Mouse (Mus musculus) heart, postnatal 14 days (tissue): ENCODE results near the gene Tnfrsf21. TPM values are rescaled to one million over a fixed set of nuclear protein-coding genes. Genes with fewer than 3 reads are reported as not detected.

ENCODE experiments used
- DNase-seq, 2 experiments: peaks; one replicate each; pipeline ENCODE4 v3.0.0; 2021 to 2022
- intact Hi-C: fragments of 180-260 bp; cut with DNase I; formaldehyde crosslinking; loops from one replicate; pipeline ENCODE4 v1.15.1; 2025
- long read RNA-seq, 2 experiments: library from polyadenylated mRNA; stranded (forward); transcript quantifications; one replicate each; pipeline ENCODE4 v2.0.0; 2021
- total RNA-seq, 2 experiments: library from RNA; stranded (reverse); gene quantifications; 2 replicates each; pipeline ENCODE4 v1.2.3; 2021

Tnfrsf21 gene
- total RNA-seq = 10 to 100 TPM; 17.6 to 18.6 TPM
- long read RNA-seq, experiment 1, transcript Tnfrsf21-201 (6 exons, 3,627 nt) = major isoform, 14 of 20 reads
- long read RNA-seq, experiment 1, partial matches to known transcripts = 5 of 20 reads
- long read RNA-seq, experiment 1, other reads (novel, unspliced or antisense) = 1 of 20 reads
- long read RNA-seq, experiment 2, transcript Tnfrsf21-201 (6 exons, 3,627 nt) = major isoform, 11 of 14 reads
- long read RNA-seq, experiment 2, partial matches to known transcripts = 1 of 14 reads
- long read RNA-seq, experiment 2, other reads (novel, unspliced or antisense) = 1 of 14 reads

DNA sequence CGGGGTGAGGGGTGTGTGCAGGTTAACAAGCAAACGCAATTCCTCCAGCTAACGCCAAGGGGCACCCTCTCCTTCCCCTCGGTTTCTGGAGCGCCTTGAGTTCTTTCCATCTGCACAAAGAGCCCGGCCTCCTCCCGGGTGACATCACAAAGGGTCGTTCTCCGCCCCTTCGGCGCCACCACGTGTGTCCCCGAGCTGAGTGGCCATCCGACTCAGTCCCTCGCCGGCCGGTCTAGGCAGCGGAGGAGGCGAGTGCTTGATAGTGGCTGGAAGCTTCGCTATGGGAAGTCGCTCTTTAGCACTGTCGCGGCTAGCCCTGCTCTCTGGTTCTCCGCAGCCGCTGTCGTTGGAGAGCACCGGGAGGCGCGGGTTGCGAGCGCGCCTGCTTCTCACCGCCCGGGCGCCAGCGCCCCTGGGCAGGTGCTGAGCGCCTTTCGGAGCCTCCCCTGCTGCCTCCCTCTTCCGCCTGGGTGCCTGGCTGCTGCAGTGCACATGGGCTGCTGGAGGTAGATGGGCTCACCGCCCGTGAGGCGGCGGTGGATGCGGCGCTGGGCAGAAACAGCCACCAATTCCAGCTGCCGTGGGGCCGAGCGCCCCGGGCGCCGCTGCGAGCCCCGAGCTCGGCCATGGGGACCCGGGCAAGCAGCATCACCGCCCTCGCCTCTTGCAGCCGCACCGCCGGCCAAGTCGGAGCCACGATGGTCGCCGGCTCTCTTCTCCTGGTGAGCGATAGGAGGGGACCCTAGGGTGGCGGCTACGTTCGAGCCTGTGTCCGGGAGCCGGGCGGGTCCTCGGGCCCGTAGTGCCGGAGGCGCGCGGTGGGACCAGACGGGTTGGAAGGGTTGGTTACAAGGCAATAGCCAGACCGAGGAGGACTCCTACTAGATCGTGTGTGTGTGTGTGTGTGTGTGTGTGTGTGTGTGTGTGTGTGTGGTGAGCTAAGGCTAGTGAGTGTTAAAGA is at the start of gene Tnfrsf21:
TSS of gene Tnfrsf21 (plus strand) at position 185 of the 961 bp plus-strand sequence.
- DNase-seq = peak; percentile 88 to 89
- intact Hi-C loops = loop anchor here (1.0 to 5.0 kb wide), 2 partner anchors 61 to 214 kb away; no protein-coding TSS in a partner anchor

DNA sequence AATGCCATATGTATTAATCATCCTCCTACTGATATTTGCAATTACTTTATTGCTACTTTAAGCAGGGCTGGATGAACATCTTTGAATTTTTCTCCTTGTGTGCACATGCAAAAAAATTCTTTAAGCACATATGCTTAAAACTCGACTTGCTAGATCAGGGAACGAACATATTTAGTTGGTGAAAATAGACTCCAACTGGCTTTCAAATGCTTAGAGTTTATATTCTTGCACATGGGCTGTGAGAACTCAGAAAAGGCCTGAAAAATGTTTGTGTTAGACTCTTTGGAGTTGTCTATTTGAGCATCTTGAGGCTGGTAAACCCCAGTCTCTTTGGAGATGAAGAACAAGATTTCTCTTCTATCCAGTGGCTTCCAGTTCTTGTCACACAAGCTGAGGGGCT is 48.2 kb upstream of the Tnfrsf21 start:
- intact Hi-C loops = no loop called here
- no peak for DNase-seq

DNA sequence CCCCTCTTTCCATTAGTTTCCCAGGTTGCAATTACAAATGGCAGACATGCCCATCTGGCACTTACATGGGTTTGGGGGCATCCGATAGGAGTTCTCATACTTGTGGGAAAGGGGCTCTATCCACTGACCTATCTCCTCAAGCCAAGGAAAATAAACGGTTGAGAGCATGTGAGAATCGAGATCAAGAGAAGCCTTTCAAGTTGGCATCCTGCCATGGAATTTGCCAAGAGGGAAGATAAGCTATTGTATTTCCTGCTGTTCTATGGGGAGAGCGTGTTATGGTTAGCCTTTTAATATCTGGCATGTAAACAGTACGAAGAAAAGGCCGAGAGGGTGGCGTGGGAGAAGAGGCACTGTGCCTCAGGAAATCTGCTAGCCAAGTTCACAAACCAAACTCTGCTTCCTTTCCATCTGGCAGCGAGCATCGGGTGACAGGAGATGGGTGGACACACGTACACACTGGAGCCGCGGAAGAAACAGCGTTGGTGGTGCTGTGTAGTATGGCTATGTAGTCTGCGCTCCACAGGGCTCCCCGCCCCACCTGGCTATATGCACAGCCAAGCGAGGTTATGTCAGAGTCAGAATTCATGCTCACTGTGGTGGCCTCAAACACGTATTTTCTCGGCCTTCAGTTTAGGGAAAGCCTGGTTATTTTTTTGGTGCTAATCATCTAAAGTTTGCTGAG is 40.9 kb upstream of the Tnfrsf21 start:
- intact Hi-C loops = no loop called here
- peak in 1 of 2 experiments; percentile 16 for DNase-seq

DNA sequence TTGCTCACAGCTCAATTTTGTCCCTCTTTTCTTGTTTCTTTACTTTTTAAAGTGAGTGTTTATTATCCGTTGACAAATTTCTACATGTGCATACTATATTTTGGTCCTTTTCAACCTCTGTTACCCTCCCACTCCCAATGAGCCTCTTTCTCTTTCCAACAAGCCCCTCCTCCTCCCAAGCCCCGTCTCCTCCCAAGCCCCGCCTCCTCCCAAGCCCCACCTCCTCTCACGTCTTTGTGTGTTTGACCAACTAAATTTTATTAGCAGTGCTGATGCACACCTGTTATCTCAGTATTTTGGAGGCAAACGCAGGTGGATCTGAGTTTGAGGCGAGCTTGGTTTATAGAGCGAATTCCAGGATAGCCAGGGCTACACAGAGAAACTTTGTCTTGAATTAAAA is 38.6 kb upstream of the Tnfrsf21 start:
- intact Hi-C loops = no loop called here
- no peak for DNase-seq

DNA sequence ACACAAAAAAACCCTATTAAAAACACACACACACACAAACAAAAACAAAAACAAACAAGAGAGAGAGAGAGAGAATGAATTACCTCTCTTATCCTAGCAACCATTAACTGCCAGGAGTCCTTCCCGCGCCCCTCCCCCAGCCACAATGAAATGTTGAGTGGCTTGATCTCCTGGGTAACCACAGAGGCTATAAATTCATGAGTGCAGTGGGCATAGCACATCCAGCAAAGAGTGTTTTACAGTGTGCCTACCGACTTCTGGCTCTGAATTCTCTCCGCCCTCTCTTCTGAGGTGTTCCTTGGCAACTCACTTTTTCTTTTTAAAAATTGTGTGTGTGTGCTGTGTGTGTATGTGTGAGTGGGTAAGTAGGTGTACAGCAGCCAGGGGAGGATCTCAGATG is 38.0 kb upstream of the Tnfrsf21 start:
- intact Hi-C loops = no loop called here
- DNase-seq = no peak

DNA sequence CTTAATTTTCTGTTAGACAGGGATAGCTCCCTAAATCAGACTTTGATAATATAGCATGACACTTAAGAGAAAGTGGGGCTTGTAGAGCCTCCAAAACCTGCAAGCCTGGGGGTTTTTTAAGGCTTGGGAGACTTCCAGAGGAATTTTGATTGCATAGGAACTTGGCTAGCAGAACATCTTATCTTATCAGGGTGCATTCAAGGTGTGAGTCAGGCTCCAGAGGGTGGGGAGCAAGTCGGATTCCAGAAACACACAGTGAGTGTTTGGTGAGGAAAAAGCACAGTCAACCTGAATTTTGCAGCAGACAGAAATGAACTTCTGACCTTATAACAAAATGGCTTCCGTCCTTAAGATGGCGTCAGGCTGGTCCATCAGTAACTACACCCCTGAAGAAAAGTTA is 34.5 kb upstream of the Tnfrsf21 start:
- DNase-seq = no peak
- intact Hi-C loops = no loop called here

DNA sequence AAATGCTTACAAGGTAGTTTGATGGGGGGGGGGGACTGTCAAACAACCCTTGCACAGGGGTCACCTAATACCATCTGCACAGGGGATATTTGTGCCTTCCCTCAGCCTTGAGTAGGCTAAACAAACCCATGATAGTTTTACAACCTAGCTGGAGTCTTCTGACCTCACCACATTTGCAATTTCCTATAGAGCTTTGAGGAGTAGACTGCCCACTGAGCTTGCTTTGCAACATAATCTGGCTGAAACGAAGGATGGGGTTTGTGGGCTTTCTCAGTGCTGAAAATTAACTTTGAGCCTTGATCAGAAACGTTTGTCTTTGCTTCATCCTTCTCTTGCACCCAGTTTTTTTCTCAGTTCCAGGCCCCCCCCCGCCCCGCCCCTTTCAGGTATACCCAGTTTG is 33.8 kb upstream of the Tnfrsf21 start:
- intact Hi-C loops = no loop called here
- no peak for DNase-seq

DNA sequence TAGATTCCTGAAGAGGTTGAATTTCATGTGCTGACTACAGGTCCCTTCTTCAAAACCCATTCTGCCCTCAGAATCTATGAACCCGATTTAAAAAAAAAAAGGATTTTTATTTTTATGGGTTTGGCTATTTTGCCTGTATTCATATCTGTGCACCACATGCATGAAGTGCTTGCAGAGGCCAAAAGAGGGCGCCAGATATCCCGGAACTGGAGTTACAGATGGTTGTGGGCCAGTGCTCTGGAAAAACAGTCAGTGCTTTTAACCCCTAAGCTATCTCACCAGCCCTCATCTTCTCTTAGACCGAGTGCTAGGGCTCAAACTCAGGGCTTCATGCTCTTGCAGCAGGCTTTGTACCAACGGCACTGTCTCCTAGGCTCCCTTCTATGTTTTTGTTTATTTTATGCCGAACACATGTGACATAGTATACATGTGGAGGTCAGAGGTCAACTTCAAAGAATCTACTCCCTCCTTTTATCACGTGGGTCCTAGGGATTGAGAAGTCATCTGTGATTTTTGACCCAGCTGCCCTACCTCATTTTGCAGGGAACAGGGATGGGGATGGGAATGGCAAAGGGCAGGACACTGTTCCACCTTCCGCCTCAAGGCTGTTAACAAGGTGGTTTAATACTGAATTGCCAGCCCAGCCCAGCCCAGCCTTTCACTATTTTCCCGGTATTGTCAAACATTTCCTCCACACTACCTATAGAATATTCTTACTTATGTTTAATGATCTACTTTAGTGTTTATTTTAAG is 30.3 kb upstream of the Tnfrsf21 start:
- intact Hi-C loops = no loop called here
- peak in 1 of 2 experiments; percentile 9 for DNase-seq

DNA sequence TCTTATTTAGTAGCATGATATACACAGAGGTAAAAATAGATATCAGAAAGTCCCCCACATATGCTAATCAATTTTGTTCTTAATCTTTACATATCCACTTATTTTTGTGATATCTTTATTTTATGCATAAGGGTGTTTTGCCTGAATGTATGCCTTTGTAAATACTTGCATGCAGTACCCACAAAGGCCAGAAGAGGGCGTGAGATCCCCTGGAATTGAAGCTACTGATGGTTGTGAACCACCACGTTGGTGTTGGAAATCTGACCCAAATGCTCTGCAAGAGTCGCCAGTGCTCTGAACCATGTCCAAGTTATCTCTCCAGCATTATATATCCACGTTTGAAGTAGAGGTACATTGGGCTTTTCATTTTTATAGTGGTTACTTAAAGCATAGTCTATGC is 28.7 kb upstream of the Tnfrsf21 start:
- intact Hi-C loops = no loop called here
- DNase-seq = peak in 1 of 2 experiments; percentile 16

DNA sequence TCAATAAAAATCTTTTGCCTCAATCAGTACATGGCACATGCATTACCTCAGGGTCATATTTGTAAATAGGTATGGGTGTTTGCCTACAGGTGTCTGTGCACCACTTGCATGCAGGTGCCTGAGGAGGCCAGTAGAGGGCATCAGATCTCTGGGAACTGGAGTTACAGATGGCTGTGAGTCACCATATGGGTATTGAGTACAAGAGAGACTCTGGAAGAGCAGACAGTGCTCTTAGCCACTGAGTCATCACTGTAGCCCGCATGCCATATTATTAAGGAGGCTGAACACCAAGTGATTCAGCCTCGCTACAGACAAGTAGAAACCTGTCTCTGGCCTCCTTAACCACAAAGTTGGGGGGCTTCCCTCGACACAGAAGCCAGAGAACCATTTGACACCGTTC is 26.4 kb upstream of the Tnfrsf21 start:
- DNase-seq = no peak
- intact Hi-C loops = no loop called here

DNA sequence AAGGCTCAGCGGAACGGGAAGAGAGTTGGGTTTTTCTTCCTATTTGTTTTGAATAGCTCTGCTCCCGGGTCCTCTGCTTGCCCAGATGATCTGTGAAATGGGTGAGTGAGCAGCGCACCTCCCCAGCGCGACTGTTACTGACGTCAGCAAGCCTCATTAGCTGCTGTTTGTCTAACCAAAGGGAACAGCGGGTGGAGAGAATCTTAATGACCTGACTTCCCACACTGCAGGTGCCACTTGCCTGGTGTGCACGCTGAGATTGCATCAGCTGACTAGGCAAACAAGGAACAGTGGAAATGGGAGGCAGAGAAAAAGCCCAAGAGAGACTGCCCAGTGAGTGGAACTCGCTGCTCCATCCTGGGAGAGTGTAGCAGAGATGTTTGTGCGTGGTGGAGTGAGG is 25.2 kb upstream of the Tnfrsf21 start:
- intact Hi-C loops = no loop called here
- DNase-seq = no peak

DNA sequence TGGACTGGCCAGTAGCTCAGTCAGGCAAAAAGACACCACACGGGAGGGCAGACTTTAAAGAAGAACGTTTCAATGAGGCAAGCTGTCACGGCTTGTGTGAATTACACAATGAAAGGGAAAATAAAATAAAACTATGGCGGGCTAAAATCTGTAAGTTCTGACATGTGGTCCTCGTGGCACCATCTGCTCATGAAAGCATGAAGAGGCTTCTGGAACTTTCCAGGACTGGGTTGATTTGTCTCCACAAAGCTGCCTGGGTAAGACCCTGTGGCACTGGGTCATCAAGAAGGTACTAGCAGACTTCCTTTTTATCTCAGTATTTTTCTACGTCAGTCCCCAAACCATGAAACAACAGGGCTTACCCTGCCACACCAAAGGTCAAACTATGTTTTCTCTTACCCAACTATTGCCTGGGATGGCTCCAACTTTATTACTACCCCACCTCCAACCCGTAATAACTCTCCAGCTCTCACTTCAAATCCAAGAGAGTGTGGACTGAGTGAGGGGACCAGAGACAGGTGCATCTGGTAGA is 16.8 kb upstream of the Tnfrsf21 start:
- DNase-seq = no peak
- intact Hi-C loops = no loop called here

DNA sequence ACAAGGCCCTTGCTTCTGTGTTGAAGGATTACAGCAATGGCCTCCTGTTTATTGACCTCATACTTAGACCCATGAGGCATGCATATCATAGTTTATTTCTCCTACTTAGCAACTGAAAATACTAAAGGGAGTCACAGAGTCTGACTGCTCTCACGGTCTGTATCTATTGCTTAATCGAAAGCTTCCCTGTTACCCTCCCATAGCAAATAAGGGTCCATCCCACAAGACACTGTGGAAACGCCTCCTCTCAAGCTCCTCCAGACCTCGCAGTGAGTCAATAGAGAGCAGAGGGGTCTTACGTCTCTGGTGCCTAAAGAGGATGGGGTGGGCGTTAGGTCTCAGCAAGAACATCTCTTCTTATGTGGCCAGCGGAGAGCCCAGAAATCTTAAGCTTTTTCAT is 15.8 kb upstream of the Tnfrsf21 start:
- intact Hi-C loops = no loop called here
- no peak for DNase-seq

DNA sequence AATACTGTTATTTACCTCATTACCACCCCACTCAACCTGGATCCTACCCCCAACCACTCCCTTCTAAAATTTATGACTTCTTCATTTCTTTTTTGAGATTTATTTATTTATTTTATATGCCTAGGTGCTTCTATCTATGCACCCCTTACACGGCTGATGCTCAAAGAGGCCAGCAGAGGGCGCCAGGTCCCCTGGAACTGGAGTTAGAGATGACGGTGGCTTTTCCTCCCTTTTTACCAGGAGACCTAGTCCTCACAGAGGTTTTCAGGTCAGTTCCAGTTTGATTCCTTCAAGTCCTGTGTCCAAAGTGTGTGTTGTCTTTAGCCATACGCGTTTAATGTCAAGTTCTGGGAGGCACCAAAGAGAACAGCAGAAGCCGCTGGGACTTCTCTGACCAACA is 3.6 kb upstream of the Tnfrsf21 start:
- intact Hi-C loops = loop anchor here (1.0 to 5.0 kb wide), 2 partner anchors 218 to 450 kb away; no protein-coding TSS in a partner anchor
- DNase-seq = peak; percentile 66 to 71

DNA sequence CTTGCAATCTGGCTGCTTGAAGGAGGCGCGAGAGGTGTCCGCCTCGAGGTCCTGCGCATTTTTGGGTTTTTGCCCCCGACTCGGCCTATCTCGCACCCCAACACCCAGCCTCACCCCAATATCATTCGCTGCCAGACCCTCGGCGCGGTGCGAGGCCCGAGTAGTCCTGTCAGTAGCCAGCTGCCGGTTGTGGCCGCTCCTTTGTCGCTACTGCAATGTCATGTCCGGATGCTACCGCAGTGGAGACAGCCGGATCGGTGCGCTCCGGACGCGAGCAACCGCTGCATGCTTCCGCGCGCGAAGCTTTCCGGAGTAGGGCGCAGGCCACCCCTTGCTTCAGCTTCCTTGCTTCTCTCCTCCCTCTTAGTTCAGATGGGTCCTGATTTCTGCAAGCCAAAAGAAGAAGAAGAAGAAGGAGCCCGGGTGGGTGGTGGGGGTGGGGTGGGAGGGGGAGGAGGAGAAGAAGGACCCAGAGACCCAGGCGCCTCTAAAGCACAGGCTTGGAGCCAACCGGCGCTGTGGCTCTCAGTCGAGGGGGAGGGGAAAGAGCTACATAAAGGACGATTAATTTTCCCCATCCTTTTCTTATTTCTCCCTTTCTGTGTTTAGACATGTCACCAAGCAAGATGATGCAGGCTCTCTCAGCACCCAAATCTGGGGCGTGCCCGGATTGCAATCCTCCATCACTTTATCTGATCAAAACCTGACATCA is 1.1 kb downstream of the Tnfrsf21 start:
- DNase-seq = peak; percentile 63 to 68
- intact Hi-C loops = loop anchor here (5.0 kb wide), 1 partner anchor 60 kb away; no protein-coding TSS in a partner anchor

DNA sequence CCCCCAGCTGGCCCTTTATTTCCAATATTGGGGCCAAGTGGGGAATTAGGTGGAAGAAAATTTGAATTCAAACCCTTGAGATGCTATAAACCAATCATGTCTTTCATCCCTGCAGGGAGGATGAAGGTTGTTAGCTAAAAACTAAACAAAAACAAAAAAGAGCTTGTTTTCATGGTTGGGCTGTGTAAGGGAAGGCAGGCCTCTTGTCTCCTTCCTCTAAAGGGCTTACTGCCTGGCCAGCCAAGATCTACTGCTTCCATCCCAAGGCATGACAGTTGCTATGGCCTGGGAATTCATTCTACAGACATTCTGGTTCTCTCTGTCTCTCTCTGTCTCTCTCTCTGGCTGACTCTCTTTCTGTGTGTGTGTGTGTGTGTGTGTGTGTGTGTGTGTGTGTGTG is 1.7 kb downstream of the Tnfrsf21 start:
- intact Hi-C loops = loop anchor here (5.0 kb wide), 1 partner anchor 59 kb away; no protein-coding TSS in a partner anchor
- no peak for DNase-seq

DNA sequence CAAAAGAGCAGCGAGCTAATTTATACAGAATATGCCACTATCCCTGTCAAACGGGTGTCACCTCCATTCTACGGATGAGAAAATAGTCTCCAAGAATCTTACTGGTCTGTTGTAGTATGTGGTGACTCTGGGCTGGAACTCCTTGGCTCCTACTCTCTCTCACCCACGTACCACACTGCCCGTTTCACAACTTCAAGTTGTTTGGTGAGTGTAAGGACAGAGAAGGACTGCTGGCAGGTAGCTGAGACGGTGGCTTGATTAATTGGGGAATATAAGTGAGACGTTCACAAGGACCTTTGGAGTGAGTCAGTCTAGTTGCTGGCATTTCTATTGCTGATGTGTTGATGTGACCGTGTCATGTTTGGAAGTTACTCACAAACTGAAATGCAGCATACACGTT is 3.3 kb downstream of the Tnfrsf21 start:
- intact Hi-C loops = loop anchor here (5.0 kb wide), 1 partner anchor 58 kb away; no protein-coding TSS in a partner anchor
- DNase-seq = no peak

DNA sequence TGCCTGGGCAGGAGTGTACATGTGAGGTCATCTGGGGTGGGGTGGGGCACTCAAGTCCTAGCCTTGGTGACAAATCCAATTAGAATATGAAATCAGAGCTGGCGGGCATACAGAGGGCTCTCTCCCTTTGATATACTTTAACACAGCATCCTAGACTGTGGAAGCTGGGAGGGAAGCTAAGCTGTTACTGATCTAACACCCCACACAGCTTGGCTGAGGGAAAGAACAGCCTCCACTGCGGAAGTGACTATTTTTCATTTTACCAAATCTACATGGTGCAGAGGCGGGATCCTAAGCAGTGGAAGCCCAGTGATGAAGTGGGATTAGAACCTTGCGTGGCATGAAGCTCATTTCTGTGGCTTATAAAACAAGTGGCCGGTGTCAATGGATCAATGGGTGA is 4.7 kb downstream of the Tnfrsf21 start:
- no peak for DNase-seq
- intact Hi-C loops = no loop called here

DNA sequence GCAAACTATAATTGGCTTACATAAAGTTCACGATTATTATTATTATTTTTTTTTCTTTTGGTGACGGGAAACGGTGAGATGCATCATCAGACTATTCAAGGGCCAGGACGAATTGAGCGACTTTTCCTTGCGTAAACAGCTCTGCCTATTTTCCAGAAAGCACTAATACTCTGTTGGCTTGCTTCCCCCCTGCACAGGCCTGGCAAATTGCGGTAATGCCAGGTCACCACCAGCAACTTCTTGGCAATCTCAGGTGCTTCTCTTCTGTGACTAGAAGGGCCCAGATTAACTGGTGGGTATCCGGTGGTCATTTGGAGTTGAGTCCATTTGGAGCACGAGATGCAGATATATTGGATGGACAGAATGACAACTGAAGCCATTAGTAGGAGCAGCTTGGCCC is 5.7 kb downstream of the Tnfrsf21 start:
- no peak for DNase-seq
- intact Hi-C loops = no loop called here
